In genomic region chr9:45470746-45471471, GRCm38 (mm10) we compare ENCODE assay signal across 11 mouse cellular contexts. TPM values are rescaled to one million over a fixed set of nuclear protein-coding genes. Genes with fewer than 3 reads are reported as not detected.
DNase-seq lines count a peak whose midpoint lies in the region; ATAC-seq lines count a peak whose summit lies in the region.
"Had no signal": no experiment of that assay in that cellular context is flagged by ENCODE, and none has a peak within 500 bp of the region (broad histone marks: within the 10 kb centered on the region; RNA-seq: fewer than 3 reads in every experiment).

No protein-coding gene starts in this region.

- H3K4me3 ChIP-seq in neural tube, embryonic 13.5 days: no peak overlapping the region

- H3K4me2 ChIP-seq in neural tube, embryonic 13.5 days: no peak overlapping the region

- peaks cover 28% of the 10 kb centered on the region for H3K4me1 ChIP-seq in neural tube, embryonic 13.5 days (replicated peaks)

- H3K9me3 ChIP-seq in neural tube, embryonic 13.5 days: no peaks in the 10 kb centered on the region

- no peak overlapping the region for H3K9ac ChIP-seq in neural tube, embryonic 13.5 days

- intact Hi-C loops in left cerebral cortex, postnatal 14 days (cut with DNase I): loop anchor here (5.0 kb wide), 1 partner anchor 39 kb away; no protein-coding TSS in a partner anchor

- ATAC-seq in neural tube, embryonic 13.5 days (ENCODE audit: low read depth): no peak
- ATAC-seq in monocyte, adult 5-6 weeks (replicated peaks; ENCODE audit: insufficient number of reproducible peaks, low FRiP score, low TSS enrichment, poor library complexity, severe bottlenecking): no peak

- H3K27ac ChIP-seq in neural tube, embryonic 13.5 days (replicated peaks): peak overlapping the region; percentile 54

- DNase-seq in neural tube, embryonic 10.5 days (ENCODE audit: extremely low spot score, low spot score): no peak
- DNase-seq in kidney, adult 9 months: peak; percentile 36
- DNase-seq in left cerebral cortex, postnatal 14 days (ENCODE audit: low spot score in 2 of 2): peak; percentile 62 to 86
- DNase-seq in gastrocnemius, postnatal 4 days (ENCODE audit: low spot score in 2 of 2): no peak
- no peak for DNase-seq in lung, postnatal 14 days
- no peak for DNase-seq in liver
- DNase-seq: cerebellum, adult 8-10 months had no signal

- no peaks in the 10 kb centered on the region for H3K36me3 ChIP-seq in neural tube, embryonic 13.5 days

- 80% methylated on average over 10 of the region's 10 CpGs for WGBS in neural tube, embryonic 13.5 days

- H3K27me3 ChIP-seq in neural tube, embryonic 13.5 days: no peaks in the 10 kb centered on the region

RNA-seq across cellular contexts. Expression of gene Dscaml1, which starts 44.5 kb away (rescaled TPM):
- polyA plus RNA-seq in neural tube, embryonic 13.5 days (2015; fragmentation: Nextera tagmentation; extraction: Ambion mirVana): 12.5 and 13.5 TPM in 2 replicates
- total RNA-seq in left cerebral cortex, postnatal 14 days (2021): 10 to 100 TPM; 41.4 to 44.3 TPM
- under 1 TPM; 0.32 to 0.36 TPM for total RNA-seq in gastrocnemius, postnatal 4 days (2021)
- total RNA-seq in monocyte, adult 5-6 weeks (2017): not detected in 3 replicates
- total RNA-seq: heart, postnatal 25 days; megakaryocyte-erythroid progenitor cell, adult 5-6 weeks had no signal

Comparison
In these comparisons a context has a peak if more than half of its experiments do, and no peak if none do; other contexts are left out.
1. DNase-seq: peak in kidney, adult 9 months (single experiment) and left cerebral cortex, postnatal 14 days (2 of 2); none in neural tube, embryonic 10.5 days (single experiment), gastrocnemius, postnatal 4 days (0 of 2), lung, postnatal 14 days (single experiment) and liver (single experiment).
2. RNA of gene Dscaml1, which starts 44.5 kb away (total RNA-seq): 41.4 to 44.3 TPM in left cerebral cortex, postnatal 14 days; 0.32 to 0.36 TPM in gastrocnemius, postnatal 4 days and not detected in monocyte, adult 5-6 weeks; every median in the first group is over 10 times any median in the second.